Mouse (Mus musculus) liver, postnatal 0 days (tissue): Measurements from ENCODE around the gene Olfr1513. TPM values are rescaled to one million over a fixed set of nuclear protein-coding genes. Genes with fewer than 3 reads are reported as not detected.
"Not testable (repeated sequence)": the region's sequence is repeated elsewhere in the genome, so short reads cannot be mapped to it uniquely, and the experiment has no call there.

Source experiments
- ATAC-seq: fragments of 200-750 bp; cut with Nextera tagmentation; 2 replicates; pipeline ENCODE4 v1.8.0; 2017; ENCODE audit warnings: mild to moderate bottlenecking, moderate library complexity
- DNase-seq: peaks from one replicate; pipeline ENCODE4 v3.0.0-alpha.2; 2016
- H3K27ac ChIP-seq: fragments of 300-500 bp; sonication (generic); 2 replicates; pipeline ENCODE4 v1.5.1; 2014; ENCODE audit warnings: antibody characterized with exemption, moderate library complexity, mild to moderate bottlenecking, low read depth
- H3K27me3 ChIP-seq: fragments of 300-500 bp; sonication (generic); 2 replicates; pipeline ENCODE4 v1.6.1; 2014; ENCODE audit warnings: low read length, control low read depth, mixed read lengths; ENCODE audit not compliant: insufficient read depth
- H3K36me3 ChIP-seq: fragments of 300-500 bp; sonication (generic); replicated peaks from 2 replicates; pipeline ENCODE4 v1.6.1; 2014; ENCODE audit warnings: mild to moderate bottlenecking, control low read depth, low read length, moderate library complexity, mixed read lengths; ENCODE audit not compliant: insufficient read depth
- H3K4me1 ChIP-seq: fragments of 300-500 bp; sonication (generic); 2 replicates; pipeline ENCODE4 v1.6.1; 2014; ENCODE audit warnings: antibody characterized with exemption, mild to moderate bottlenecking, control low read depth; ENCODE audit not compliant: insufficient read depth
- H3K4me2 ChIP-seq: fragments of 300-500 bp; sonication (generic); 2 replicates; pipeline ENCODE4 v1.6.1; 2014; ENCODE audit warnings: low read depth, mild to moderate bottlenecking, low read length, moderate library complexity, mixed read lengths
- H3K4me3 ChIP-seq: fragments of 300-500 bp; sonication (generic); 2 replicates; pipeline ENCODE4 v1.5.1; 2014; ENCODE audit warnings: low read depth, low read length
- H3K9ac ChIP-seq: fragments of 300-500 bp; sonication (generic); replicated peaks from 2 replicates; pipeline ENCODE4 v1.6.1; 2014; ENCODE audit warnings: mild to moderate bottlenecking, moderate library complexity
- H3K9me3 ChIP-seq: fragments of 300-500 bp; sonication (generic); 2 replicates; pipeline ENCODE4 v1.6.1; 2016; ENCODE audit warnings: mild to moderate bottlenecking, control low read depth, low read length, mixed read lengths
- CTCF ChIP-seq: sonication (generic); IDR thresholded peaks from 2 replicates; pipeline ENCODE4 v1.5.1; 2016; ENCODE audit warnings: antibody characterized with exemption, low read depth
- EP300 ChIP-seq: IDR thresholded peaks from 2 replicates; pipeline ENCODE4 v1.6.1; 2016; ENCODE audit warnings: antibody characterized with exemption, low read depth, mild to moderate bottlenecking
- WGBS: fragments of 180-500 bp; shearing (Covaris S2); extraction: QIAGEN DNeasy Blood & Tissue Kit; methylation state at CpG from one replicate; pipeline ENCODE4 v1.1.7; 2014; ENCODE audit not compliant: insufficient replicate concordance; 5-methylcytosine and 5-hydroxymethylcytosine counted together
- polyA plus RNA-seq: library from polyadenylated mRNA; unstranded; fragments of >200 nt; fragmentation: Nextera tagmentation; extraction: Ambion mirVana; gene quantifications from 2 replicates; pipeline ENCODE4 v1.2.1, GENCODE M21; 2015

Olfr1513 gene
- polyA plus RNA-seq, result not detected in 2 replicates

DNA sequence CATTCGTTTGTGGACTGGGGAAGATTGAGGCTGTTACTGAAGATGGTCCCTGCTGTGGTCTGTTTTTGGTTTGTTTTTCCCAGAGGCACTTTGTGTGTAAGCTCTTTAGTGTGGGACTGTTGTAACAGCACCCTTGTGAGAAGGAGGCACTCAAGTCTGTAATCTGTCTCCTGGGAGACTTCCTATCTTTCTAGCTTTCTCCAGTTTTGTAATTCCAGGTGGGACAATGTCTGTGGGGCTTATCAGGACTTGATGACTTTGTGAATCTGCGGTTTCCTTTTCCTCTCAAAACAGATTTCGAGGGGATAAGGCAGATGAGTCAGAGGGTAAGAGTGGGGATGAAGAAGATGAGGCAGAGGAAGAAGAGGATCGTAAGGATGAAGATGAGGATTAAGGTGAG lies at the start of gene Olfr1513:
TSS of gene Olfr1513 (minus strand) at position 101 of the 400 bp plus-strand sequence.
- ATAC-seq (no peak), DNase-seq (no peak)
- H3K9me3 ChIP-seq, result no peaks in the 10 kb centered on the region
- TF ChIP-seq CTCF (no peak), EP300 (no peak)
- H3K27ac ChIP-seq, result no peak within 1 kb of the TSS
- H3K4me2 ChIP-seq, result no peak within 1 kb of the TSS
- no peaks in the 10 kb centered on the region for H3K27me3 ChIP-seq
- no peaks in the 10 kb centered on the region for H3K36me3 ChIP-seq
- H3K4me1 ChIP-seq, result no peaks in the 10 kb centered on the region
- no peak within 1 kb of the TSS for H3K4me3 ChIP-seq
- H3K9ac ChIP-seq, result no peak within 1 kb of the TSS
- 58% methylated on average over 4 of the region's 4 CpGs for WGBS

DNA sequence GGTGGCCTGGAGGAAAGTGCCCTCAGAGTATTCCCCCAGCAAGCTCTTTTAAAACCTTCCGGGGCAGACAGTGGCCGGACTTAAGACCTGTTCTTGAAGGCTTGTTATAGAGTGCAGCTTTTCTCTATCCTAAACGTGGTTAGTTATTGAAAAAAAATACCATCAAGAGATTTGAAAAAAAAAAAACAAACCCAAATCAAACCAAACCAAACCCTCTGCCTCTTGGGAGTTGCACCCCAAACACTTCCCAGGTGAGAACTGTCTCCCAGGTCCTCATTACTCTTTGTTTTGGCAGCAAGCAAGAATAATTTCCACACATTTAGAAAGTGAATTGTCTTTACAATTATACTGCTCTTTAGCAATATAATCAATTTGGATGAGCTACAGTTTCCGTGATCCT lies 41.1 kb upstream of the Olfr1513 start, which contains the start of gene Olfr1511:
TSS of gene Olfr1511 (minus strand) at position 101 of the 400 bp plus-strand sequence.
- 68% methylated on average over 4 of the region's 4 CpGs for WGBS
- no peak within 1 kb of the TSS for H3K9ac ChIP-seq
- ATAC-seq (no peak), DNase-seq (no peak)
- no peaks in the 10 kb centered on the region for H3K9me3 ChIP-seq
- H3K36me3 ChIP-seq, result no peaks in the 10 kb centered on the region
- TF ChIP-seq CTCF (no peak), EP300 (no peak)
- H3K4me1 ChIP-seq, result no peaks in the 10 kb centered on the region
- H3K27ac ChIP-seq, result no peak within 1 kb of the TSS
- H3K4me2 ChIP-seq, result no peak within 1 kb of the TSS
- no peak within 1 kb of the TSS for H3K4me3 ChIP-seq
- H3K27me3 ChIP-seq, result no peaks in the 10 kb centered on the region

DNA sequence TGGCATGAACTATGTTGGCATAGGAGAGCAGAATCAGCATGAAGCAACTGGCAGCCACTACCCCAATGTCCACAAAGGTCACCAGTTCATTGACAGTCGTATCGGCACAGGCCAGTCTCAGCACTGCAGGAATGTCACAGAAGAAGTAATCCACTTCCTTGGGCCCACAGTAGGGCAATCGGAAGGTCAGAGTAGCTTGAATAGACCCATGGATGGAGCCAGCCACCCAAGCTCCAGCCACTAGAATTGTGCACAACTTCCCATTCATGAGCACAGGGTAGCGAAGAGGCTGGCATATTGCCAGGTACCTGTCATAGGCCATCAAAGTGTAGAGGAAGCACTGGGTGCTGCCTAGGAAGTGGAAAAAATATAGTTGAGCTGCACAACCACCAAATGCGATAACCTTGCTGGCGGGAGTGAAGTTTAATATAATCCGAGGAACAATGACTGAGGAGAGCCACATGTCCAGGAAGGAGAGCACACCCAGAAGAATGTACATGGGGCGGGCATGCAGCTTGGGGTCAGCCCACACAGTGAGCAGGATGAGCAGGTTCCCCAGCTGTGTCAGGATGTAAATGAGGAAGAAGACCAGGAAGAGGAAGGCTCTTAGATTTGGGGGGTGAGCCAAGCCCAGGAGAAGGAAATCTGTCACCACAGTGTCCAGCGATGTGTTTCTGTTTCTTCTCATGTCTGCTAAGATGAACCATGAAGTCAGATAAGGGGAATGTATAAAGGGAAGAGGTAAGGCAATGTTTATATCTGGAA lies 34.1 kb upstream of the Olfr1513 start:
- H3K9me3 ChIP-seq, H3K4me1 ChIP-seq, H3K36me3 ChIP-seq, H3K4me2 ChIP-seq, H3K9ac ChIP-seq, H3K4me3 ChIP-seq, H3K27ac ChIP-seq, H3K27me3 ChIP-seq, ATAC-seq, DNase-seq: not testable (repeated sequence)
- WGBS, result 51% methylated on average over 8 of the region's 9 CpGs

DNA sequence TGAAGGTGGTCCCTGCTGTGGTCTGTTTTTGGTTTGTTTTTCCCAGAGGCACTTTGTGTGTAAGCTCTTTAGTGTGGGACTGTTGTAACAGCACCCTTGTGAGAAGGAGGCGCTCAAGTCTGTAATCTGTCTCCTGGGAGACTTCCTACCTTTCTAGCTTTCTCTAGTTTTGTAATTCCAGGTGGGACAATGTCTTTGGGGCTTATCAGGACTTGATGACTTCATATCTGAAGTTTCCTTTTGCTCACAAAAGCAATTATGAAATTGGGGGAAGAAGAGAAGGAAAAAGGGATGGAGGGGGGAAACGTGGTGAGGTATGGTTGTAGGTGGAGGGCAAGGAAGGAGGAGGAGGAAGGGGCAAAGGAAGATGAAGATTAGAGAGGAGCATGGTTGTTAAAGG lies 22.9 kb upstream of the Olfr1513 start, which contains the start of gene Olfr1512:
TSS of gene Olfr1512 (minus strand) at position 101 of the 400 bp plus-strand sequence.
- Histone ChIP-seq H3K27ac (no peak within 1 kb of the TSS), H3K9ac (no peak within 1 kb of the TSS), H3K27me3 (no peaks in the 10 kb centered on the region), H3K4me2 (no peak within 1 kb of the TSS), H3K36me3 (no peaks in the 10 kb centered on the region), H3K4me1 (no peaks in the 10 kb centered on the region), H3K9me3 (no peaks in the 10 kb centered on the region), H3K4me3 (no peak within 1 kb of the TSS)
- TF ChIP-seq EP300, result no peak
- ATAC-seq, result no peak
- 56% methylated on average over 2 of the region's 2 CpGs for WGBS
- DNase-seq, result no peak

DNA sequence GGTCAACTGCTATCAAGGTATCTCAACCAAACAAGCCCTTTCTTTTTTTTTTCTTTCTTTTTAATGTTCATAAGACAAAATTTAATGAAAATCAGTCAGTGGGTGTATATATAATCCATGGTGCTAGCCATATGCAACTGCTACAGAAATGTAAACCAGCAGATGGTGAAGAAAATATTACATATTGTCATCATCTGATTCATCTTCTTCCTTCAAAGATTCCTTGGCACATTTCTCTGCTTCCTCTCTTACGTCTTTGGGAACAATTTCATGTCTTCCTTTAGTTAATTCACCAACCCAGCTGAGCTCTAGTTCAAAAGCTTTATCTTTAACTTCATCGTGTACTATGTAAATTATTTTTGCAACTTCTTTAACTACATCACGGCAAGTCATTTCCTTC lies 12.5 kb upstream of the Olfr1513 start:
- WGBS, result 80% methylated on average over 3 of the region's 3 CpGs
- no peak for ATAC-seq

DNA sequence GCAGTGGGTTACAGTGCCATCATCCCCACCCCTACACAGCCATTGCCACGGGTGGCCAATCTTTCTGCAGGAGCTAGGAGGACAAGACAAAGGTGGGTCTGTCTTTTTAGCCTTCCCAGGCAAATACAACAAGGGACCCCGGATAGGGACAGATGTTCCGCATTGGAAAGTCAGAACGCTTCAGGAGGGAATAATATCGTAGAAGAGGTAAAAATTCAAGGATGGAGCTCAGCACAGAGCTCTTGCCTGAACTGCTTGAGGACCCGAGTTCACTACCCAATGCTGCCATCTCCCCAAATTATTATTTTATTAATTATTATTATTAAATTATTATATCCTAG lies 16.7 kb downstream of the Olfr1513 start:
- Histone ChIP-seq H3K4me2 (no peak overlapping the region), H3K4me1 (no peaks in the 10 kb centered on the region), H3K4me3 (no peak overlapping the region), H3K27me3 (peaks cover 4% of the 10 kb centered on the region; the same call in 1 of the 2 replicates), H3K9ac (no peak overlapping the region), H3K9me3 (no peaks in the 10 kb centered on the region), H3K36me3 (no peaks in the 10 kb centered on the region), H3K27ac (no peak overlapping the region)
- no peak for DNase-seq
- WGBS, result 61% methylated on average over 6 of the region's 6 CpGs
- no peak for ATAC-seq
- TF ChIP-seq EP300, result no peak

More for the DNA sequence above, 12.5 kb upstream of the Olfr1513 start:
- H3K27me3 ChIP-seq, result no peaks in the 10 kb centered on the region
- no peak overlapping the region for H3K4me2 ChIP-seq
- DNase-seq, result no peak
- no peak overlapping the region for H3K4me3 ChIP-seq
- H3K36me3 ChIP-seq, result no peaks in the 10 kb centered on the region
- TF ChIP-seq EP300 (no peak), CTCF (no peak)
- H3K27ac ChIP-seq, result no peak overlapping the region
- no peaks in the 10 kb centered on the region for H3K9me3 ChIP-seq
- H3K4me1 ChIP-seq, result no peaks in the 10 kb centered on the region
- no peak overlapping the region for H3K9ac ChIP-seq
